Mouse (Mus musculus): ENCODE measurements around the gene Habp2.

Gene Habp2

DNA sequence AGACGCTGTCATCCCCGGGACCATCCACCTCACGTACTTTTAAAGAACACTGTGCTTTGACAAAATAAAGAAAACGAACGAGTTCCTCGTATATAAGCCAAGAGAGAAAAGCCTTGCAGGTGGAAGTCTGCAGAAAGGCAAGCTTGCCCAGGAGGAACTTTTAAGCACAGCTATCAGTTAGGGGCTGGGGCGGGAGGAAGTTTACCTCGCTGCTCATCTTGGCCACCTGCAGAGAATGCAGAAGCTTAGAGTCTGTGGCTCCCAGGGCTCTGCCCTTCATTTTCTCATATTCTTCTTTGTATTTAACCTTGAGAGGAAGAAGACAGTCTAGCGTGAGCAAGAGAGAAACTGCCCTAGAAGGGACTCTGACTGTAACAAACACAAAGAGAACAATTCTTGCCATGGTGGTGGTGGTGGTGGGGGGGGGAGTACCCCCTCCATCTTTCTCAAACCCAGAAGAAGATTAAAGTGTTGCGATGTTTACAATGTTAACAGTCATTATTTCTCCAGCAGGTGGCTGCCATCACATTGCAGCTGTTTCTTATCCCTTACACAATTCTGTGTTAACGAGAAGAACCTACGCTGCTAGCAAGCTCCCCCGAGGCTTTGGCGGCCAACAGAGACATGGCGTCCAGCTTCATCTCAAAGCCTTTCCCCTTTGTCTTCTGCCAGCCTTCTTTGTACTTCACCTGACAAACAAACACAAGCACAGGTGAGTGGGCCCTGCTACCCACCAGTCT is 77.0 kb downstream of the Habp2 start:
- no peak for DNase-seq (ENCODE audit: low spot score)

GRCm38 (mm10) chr19:56364563-56364962 is 77.6 kb downstream of the Habp2 start:
- DNase-seq (ENCODE audit: low spot score): no peak

DNA sequence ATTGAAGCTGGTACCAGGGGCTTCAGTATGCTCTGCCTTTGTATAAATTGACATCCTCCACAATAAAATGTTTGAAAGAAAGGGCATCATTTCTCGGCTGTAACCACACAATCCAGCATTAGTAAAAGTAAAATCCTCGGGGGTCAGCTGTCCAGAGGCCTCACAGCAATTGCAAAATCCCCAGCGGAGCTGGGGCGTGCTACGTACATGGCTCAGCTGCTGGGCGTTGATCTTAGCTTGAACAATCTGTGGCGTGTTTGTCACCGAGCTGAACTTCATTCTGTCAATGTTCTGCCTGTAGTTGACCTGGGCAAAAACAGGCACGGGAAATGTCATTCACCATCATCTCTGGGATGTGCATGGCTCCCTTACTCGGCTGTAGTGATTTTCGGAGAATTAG is 79.2 kb downstream of the Habp2 start:
- DNase-seq (ENCODE audit: low spot score): no peak

GRCm38 (mm10) chr19:56366625-56367024 is 79.7 kb downstream of the Habp2 start:
- DNase-seq (ENCODE audit: low spot score): no peak

DNA sequence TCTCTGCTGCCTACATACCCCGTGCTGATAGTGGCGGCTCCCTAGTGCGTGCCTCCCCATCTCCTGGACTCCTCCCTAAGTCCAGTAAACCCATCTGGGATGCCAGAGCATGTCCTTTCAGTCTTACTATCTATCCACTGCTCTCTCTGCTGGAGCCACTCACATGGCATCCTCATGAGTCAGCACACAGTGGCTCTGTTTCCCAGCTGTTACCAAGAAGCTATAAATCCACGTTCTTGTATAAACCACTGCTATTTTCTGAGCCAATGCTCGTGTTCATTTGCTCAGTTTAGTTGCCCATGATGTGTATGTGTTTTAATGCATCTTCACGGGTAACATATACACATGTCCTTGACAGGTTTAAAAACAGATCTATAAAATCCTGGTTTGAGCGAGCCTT is 80.8 kb downstream of the Habp2 start:
- DNase-seq (ENCODE audit: low spot score): no peak

- DNase-seq (ENCODE audit: low spot score): no peak
Measured at GRCm38 (mm10) chr19:56368912-56369311, 82.0 kb downstream of the Habp2 start.
